Comparison of ENCODE assay signal across 22 mouse cellular contexts in the genomic region with DNA sequence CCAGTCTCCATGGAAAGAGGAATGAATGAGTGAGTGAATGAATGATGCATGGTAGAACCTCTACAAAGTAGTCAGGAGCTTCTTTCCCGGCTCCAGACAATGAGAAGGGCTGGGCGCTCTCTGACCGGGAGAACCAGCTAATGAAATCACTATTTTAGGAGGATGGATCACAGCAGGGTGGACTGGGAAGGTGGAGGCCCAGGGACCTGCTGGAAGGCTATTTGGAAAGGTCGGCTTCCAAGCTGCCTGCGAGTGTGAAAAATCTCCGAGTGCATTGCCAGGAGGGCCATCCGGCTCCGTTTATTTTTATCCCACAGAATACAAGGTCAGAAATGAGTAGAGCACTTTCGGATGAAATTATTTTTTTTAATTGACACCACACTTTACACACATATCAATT.
DNase-seq lines count a peak whose midpoint lies in the region; ATAC-seq and TF ChIP-seq lines count a peak whose summit lies in the region.
"Had no signal": no experiment of that assay in that cellular context is flagged by ENCODE, and none has a peak within 500 bp of the region (broad histone marks: within the 10 kb centered on the region; RNA-seq: fewer than 3 reads in every experiment).

No protein-coding gene starts in this region.

- DNase-seq in heart, adult 18-20 months, result peak; percentile 27 to 47
- no peak for DNase-seq in heart, embryonic 10.5 days (ENCODE audit: low spot score)
- peak; percentile 89 for DNase-seq in brain, adult 2 months (ENCODE audit: low read depth, low spot score)
- peak; percentile 78 to 85 for DNase-seq in cerebellum, adult 18-20 months
- peak; percentile 81 to 88 for DNase-seq in cerebellum, postnatal 14 days
- no peak for DNase-seq in thymus, postnatal 4 days
- DNase-seq: embryo, embryonic 11 days; gastrocnemius, postnatal 14 days; kidney, adult 8-10 months; kidney, postnatal 10 days; retina, postnatal 1 day; right cerebral cortex, postnatal 25 days; spleen, adult 18-20 months had no signal

- H3K9me3 ChIP-seq in heart, embryonic 10.5 days, result no peaks in the 10 kb centered on the region
- no peaks in the 10 kb centered on the region for H3K9me3 ChIP-seq in intestine, postnatal 0 days (ENCODE audit: control insufficient read depth)
- H3K9me3 ChIP-seq: forebrain, embryonic 12.5 days; hindbrain, embryonic 15.5 days; midbrain, embryonic 15.5 days; neural tube, embryonic 12.5 days had no signal

- H3K4me3 ChIP-seq in heart, embryonic 10.5 days, result no peak overlapping the region
- H3K4me3 ChIP-seq in intestine, postnatal 0 days (ENCODE audit: low read depth, low read length), result no peak overlapping the region
- H3K4me3 ChIP-seq: embryonic facial prominence, embryonic 13.5 days; erythroblast, embryonic 14.5 days; forebrain, embryonic 12.5 days; heart, adult 2 months; hindbrain, embryonic 15.5 days; midbrain, embryonic 15.5 days; neural tube, embryonic 12.5 days had no signal

- H3K4me1 ChIP-seq in heart, embryonic 10.5 days, result peaks cover 7% of the 10 kb centered on the region; the same call in 1 of the 2 replicates
- H3K4me1 ChIP-seq in intestine, postnatal 0 days (replicated peaks; ENCODE audit: control insufficient read depth, insufficient read depth, low read length), result no peaks in the 10 kb centered on the region

- H3K9ac ChIP-seq in intestine, postnatal 0 days (ENCODE audit: low read depth, low read length), result no peak overlapping the region
- H3K9ac ChIP-seq: embryonic facial prominence, embryonic 13.5 days; forebrain, embryonic 12.5 days; hindbrain, embryonic 15.5 days; midbrain, embryonic 15.5 days; neural tube, embryonic 12.5 days had no signal

- H3K4me2 ChIP-seq in intestine, postnatal 0 days (replicated peaks; ENCODE audit: low read depth), result no peak overlapping the region
- H3K4me2 ChIP-seq: embryonic facial prominence, embryonic 13.5 days; forebrain, embryonic 12.5 days; hindbrain, embryonic 15.5 days; midbrain, embryonic 15.5 days; neural tube, embryonic 12.5 days had no signal

- H3K36me3 ChIP-seq in heart, embryonic 10.5 days, result no peaks in the 10 kb centered on the region
- H3K36me3 ChIP-seq in intestine, postnatal 0 days (ENCODE audit: control insufficient read depth, insufficient read depth), result no peaks in the 10 kb centered on the region
- H3K36me3 ChIP-seq: embryonic facial prominence, embryonic 13.5 days; forebrain, embryonic 12.5 days; hindbrain, embryonic 15.5 days; midbrain, embryonic 15.5 days; neural tube, embryonic 12.5 days had no signal

- ATAC-seq in intestine, postnatal 0 days, result no peak
- ATAC-seq: midbrain, embryonic 15.5 days had no signal

- no peak overlapping the region for H3K27ac ChIP-seq in heart, embryonic 10.5 days
- no peak overlapping the region for H3K27ac ChIP-seq in intestine, postnatal 0 days (ENCODE audit: low read depth, low read length)
- H3K27ac ChIP-seq: embryonic facial prominence, embryonic 13.5 days; forebrain, embryonic 12.5 days; heart, adult 2 months; hindbrain, embryonic 15.5 days; macrophage; midbrain, embryonic 15.5 days; neural tube, embryonic 12.5 days had no signal

- no peaks in the 10 kb centered on the region for H3K27me3 ChIP-seq in heart, embryonic 10.5 days (ENCODE audit: insufficient read depth, poor library complexity, severe bottlenecking)
- H3K27me3 ChIP-seq in intestine, postnatal 0 days (replicated peaks; ENCODE audit: control insufficient read depth, insufficient read depth, low read length), result no peaks in the 10 kb centered on the region
- H3K27me3 ChIP-seq: forebrain, embryonic 12.5 days; hindbrain, embryonic 15.5 days; midbrain, embryonic 15.5 days; neural tube, embryonic 12.5 days had no signal

- WGBS in heart, embryonic 10.5 days, result 73% methylated on average over 9 of the region's 9 CpGs
- 80% methylated on average over 9 of the region's 9 CpGs for WGBS in intestine, postnatal 0 days

- TF ChIP-seq CTCF in intestine, postnatal 0 days (IDR thresholded peaks at IDR 0.05; ENCODE audit: low read depth), result no peak

Comparison
In these comparisons a context has a peak if more than half of its experiments do, and no peak if none do; other contexts are left out.
1. DNase-seq: peak in heart, adult 18-20 months (2 of 2), brain, adult 2 months (single experiment), cerebellum, adult 18-20 months (2 of 2) and cerebellum, postnatal 14 days (2 of 2); none in heart, embryonic 10.5 days (single experiment) and thymus, postnatal 4 days (single experiment).